Comparison of ENCODE assay signal across 17 mouse cellular contexts in genomic region chr13:49436170-49436569, GRCm38 (mm10). TPM values are rescaled to one million over a fixed set of nuclear protein-coding genes. Genes with fewer than 3 reads are reported as not detected.
DNase-seq lines count a peak whose midpoint lies in the region; ATAC-seq lines count a peak whose summit lies in the region.
"Had no signal": no experiment of that assay in that cellular context is flagged by ENCODE, and none has a peak within 500 bp of the region (broad histone marks: within the 10 kb centered on the region; RNA-seq: fewer than 3 reads in every experiment).

No protein-coding gene starts in this region.

- no peak overlapping the region for H3K4me3 ChIP-seq in heart, embryonic 10.5 days
- no peak overlapping the region for H3K4me3 ChIP-seq in hindbrain, embryonic 16.5 days (ENCODE audit: low read length)
- H3K4me3 ChIP-seq in hindbrain, embryonic 11.5 days (ENCODE audit: low read depth, low read length), result no peak overlapping the region
- H3K4me3 ChIP-seq in lung, embryonic 16.5 days (ENCODE audit: low read length), result no peak overlapping the region
- H3K4me3 ChIP-seq: embryonic facial prominence, embryonic 12.5 days; forebrain, embryonic 15.5 days; gastrocnemius, adult 2 months; midbrain, embryonic 13.5 days had no signal

- no peaks in the 10 kb centered on the region for H3K9me3 ChIP-seq in heart, embryonic 10.5 days
- no peaks in the 10 kb centered on the region for H3K9me3 ChIP-seq in hindbrain, embryonic 16.5 days (ENCODE audit: control insufficient read depth, low read length)
- H3K9me3 ChIP-seq in hindbrain, embryonic 11.5 days (ENCODE audit: control insufficient read depth, low read length), result no peaks in the 10 kb centered on the region
- H3K9me3 ChIP-seq in lung, embryonic 16.5 days (ENCODE audit: control insufficient read depth, low read length), result no peaks in the 10 kb centered on the region
- H3K9me3 ChIP-seq: embryonic facial prominence, embryonic 12.5 days; forebrain, embryonic 15.5 days; midbrain, embryonic 13.5 days had no signal

- H3K27ac ChIP-seq in heart, embryonic 10.5 days, result peak overlapping the region; percentile 64; the same call in 1 of the 2 replicates
- H3K27ac ChIP-seq in hindbrain, embryonic 16.5 days (ENCODE audit: low read depth, low read length), result no peak overlapping the region
- no peak overlapping the region for H3K27ac ChIP-seq in hindbrain, embryonic 11.5 days (ENCODE audit: low read depth, low read length)
- no peak overlapping the region for H3K27ac ChIP-seq in lung, embryonic 16.5 days (ENCODE audit: low read length)
- H3K27ac ChIP-seq: embryonic facial prominence, embryonic 12.5 days; forebrain, embryonic 15.5 days; gastrocnemius, adult 2 months; midbrain, embryonic 13.5 days had no signal

- DNase-seq in heart, embryonic 10.5 days (ENCODE audit: low spot score), result no peak
- no peak for DNase-seq in heart, postnatal 14 days
- DNase-seq in hindbrain, embryonic 11.5 days (ENCODE audit: low spot score), result no peak
- no peak for DNase-seq in lung, postnatal 10 days
- DNase-seq in heart, postnatal 4 days, result peak; percentile 27
- DNase-seq: adrenal gland, adult 8-10 months; cerebellum, adult 11-12 months; gastrocnemius, adult 2 months; kidney, adult 8-10 months; kidney, postnatal 4 days; liver; liver, postnatal 0 days had no signal

- ATAC-seq in hindbrain, embryonic 16.5 days, result no peak
- ATAC-seq in hindbrain, embryonic 11.5 days (ENCODE audit: low FRiP score), result no peak
- peak; percentile 56 for ATAC-seq in lung, embryonic 16.5 days (ENCODE audit: low read depth)
- ATAC-seq: forebrain, embryonic 15.5 days; liver, postnatal 0 days; midbrain, embryonic 13.5 days had no signal

- intact Hi-C loops in heart, postnatal 14 days (cut with DNase I), result no loop called here

- peaks cover 52% of the 10 kb centered on the region for H3K36me3 ChIP-seq in heart, embryonic 10.5 days
- peaks cover 29% of the 10 kb centered on the region for H3K36me3 ChIP-seq in hindbrain, embryonic 16.5 days (ENCODE audit: control insufficient read depth, insufficient read depth, low read length)
- H3K36me3 ChIP-seq in hindbrain, embryonic 11.5 days (ENCODE audit: control insufficient read depth, insufficient read depth, low read length), result no peaks in the 10 kb centered on the region
- peaks cover 12% of the 10 kb centered on the region for H3K36me3 ChIP-seq in lung, embryonic 16.5 days (ENCODE audit: control insufficient read depth, insufficient read depth, low read length)

- peak overlapping the region; percentile 35; the same call in 1 of the 2 replicates for H3K9ac ChIP-seq in hindbrain, embryonic 16.5 days (ENCODE audit: low read depth, low read length)
- no peak overlapping the region for H3K9ac ChIP-seq in hindbrain, embryonic 11.5 days (ENCODE audit: low read depth, low read length)
- no peak overlapping the region for H3K9ac ChIP-seq in lung, embryonic 16.5 days (ENCODE audit: low read length)
- H3K9ac ChIP-seq: embryonic facial prominence, embryonic 12.5 days; forebrain, embryonic 15.5 days; liver, postnatal 0 days; midbrain, embryonic 13.5 days had no signal

- H3K27me3 ChIP-seq in heart, embryonic 10.5 days (ENCODE audit: insufficient read depth, poor library complexity, severe bottlenecking), result no peaks in the 10 kb centered on the region
- H3K27me3 ChIP-seq in hindbrain, embryonic 16.5 days (replicated peaks; ENCODE audit: control insufficient read depth, insufficient read depth, low read length), result no peaks in the 10 kb centered on the region
- H3K27me3 ChIP-seq in hindbrain, embryonic 11.5 days (ENCODE audit: control insufficient read depth, insufficient read depth, low read length), result no peaks in the 10 kb centered on the region
- H3K27me3 ChIP-seq in lung, embryonic 16.5 days (ENCODE audit: control insufficient read depth, insufficient read depth, low read depth, low read length), result no peaks in the 10 kb centered on the region
- H3K27me3 ChIP-seq: embryonic facial prominence, embryonic 12.5 days; forebrain, embryonic 15.5 days; midbrain, embryonic 13.5 days had no signal

- 51% methylated on average over 4 of the region's 4 CpGs for WGBS in heart, embryonic 10.5 days
- WGBS in hindbrain, embryonic 16.5 days, result 71% methylated on average over 4 of the region's 4 CpGs
- 83% methylated on average over 4 of the region's 4 CpGs for WGBS in hindbrain, embryonic 11.5 days
- WGBS in lung, embryonic 16.5 days, result 66% methylated on average over 4 of the region's 4 CpGs

- H3K4me2 ChIP-seq in hindbrain, embryonic 16.5 days (ENCODE audit: low read length), result no peak overlapping the region
- no peak overlapping the region for H3K4me2 ChIP-seq in hindbrain, embryonic 11.5 days (replicated peaks; ENCODE audit: low read depth, low read length)
- no peak overlapping the region for H3K4me2 ChIP-seq in lung, embryonic 16.5 days (ENCODE audit: low read depth, low read length)
- H3K4me2 ChIP-seq: embryonic facial prominence, embryonic 12.5 days; forebrain, embryonic 15.5 days; midbrain, embryonic 13.5 days had no signal

- H3K4me1 ChIP-seq in heart, embryonic 10.5 days, result peaks cover 13% of the 10 kb centered on the region
- H3K4me1 ChIP-seq in hindbrain, embryonic 16.5 days (ENCODE audit: control insufficient read depth, insufficient read depth, low read depth, low read length), result no peaks in the 10 kb centered on the region
- no peaks in the 10 kb centered on the region for H3K4me1 ChIP-seq in hindbrain, embryonic 11.5 days (replicated peaks; ENCODE audit: control insufficient read depth, insufficient read depth, low read length)
- peaks cover 3% of the 10 kb centered on the region for H3K4me1 ChIP-seq in lung, embryonic 16.5 days (replicated peaks; ENCODE audit: control insufficient read depth, insufficient read depth, low read length)
- H3K4me1 ChIP-seq: embryonic facial prominence, embryonic 12.5 days; forebrain, embryonic 15.5 days; midbrain, embryonic 13.5 days had no signal

RNA-seq across cellular contexts. Expression of gene Ippk, which starts 15.1 kb away (rescaled TPM):
- polyA plus RNA-seq in heart, embryonic 10.5 days (2016; fragmentation: Nextera tagmentation; extraction: Ambion mirVana), result 15.8 and 18.5 TPM in 2 replicates
- 1 to 10 TPM; 7.1 to 7.4 TPM for total RNA-seq in heart, postnatal 14 days (2021)
- 13.6 and 14.3 TPM in 2 replicates for polyA plus RNA-seq in hindbrain, embryonic 16.5 days (2015; fragmentation: Nextera tagmentation; extraction: Ambion mirVana)
- 14.1 and 14.6 TPM in 2 replicates for polyA plus RNA-seq in hindbrain, embryonic 11.5 days (2014; fragmentation: Nextera tagmentation; extraction: Ambion mirVana)
- 15.7 and 16.2 TPM in 2 replicates for polyA plus RNA-seq in lung, embryonic 16.5 days (2015; fragmentation: Nextera tagmentation; extraction: Ambion mirVana)
- 1 to 10 TPM; 9.5 to 9.9 TPM for total RNA-seq in heart, postnatal 4 days (2021)

RNA-seq across cellular contexts. Expression of gene Tes3-ps, which starts 56.9 kb away (rescaled TPM):
- polyA plus RNA-seq in heart, embryonic 10.5 days (2016; fragmentation: Nextera tagmentation; extraction: Ambion mirVana), result 0.68 and 0.90 TPM in 2 replicates
- 1 to 10 TPM; 1.2 to 1.4 TPM for total RNA-seq in heart, postnatal 14 days (2021)
- 0.55 and 1.2 TPM in 2 replicates for polyA plus RNA-seq in hindbrain, embryonic 16.5 days (2015; fragmentation: Nextera tagmentation; extraction: Ambion mirVana)
- polyA plus RNA-seq in hindbrain, embryonic 11.5 days (2014; fragmentation: Nextera tagmentation; extraction: Ambion mirVana), result 0.65 and 0.71 TPM in 2 replicates
- polyA plus RNA-seq in lung, embryonic 16.5 days (2015; fragmentation: Nextera tagmentation; extraction: Ambion mirVana), result 1.2 and 1.9 TPM in 2 replicates
- 1 to 10 TPM; 1.4 TPM for total RNA-seq in heart, postnatal 4 days (2021)
